Mouse (Mus musculus): ENCODE data around the gene Sufu. TPM values are rescaled to one million over a fixed set of nuclear protein-coding genes. Genes with fewer than 3 reads are reported as not detected.

The Sufu gene
- total RNA-seq, 2 experiments from 2014 or later: 30.5 to 34.6 TPM

GRCm38 (mm10) chr19:46425266-46425665, 28.6 kb downstream of the Sufu start:
- no peak for DNase-seq (ENCODE audit: low spot score in 2 of 2)

- no peak for DNase-seq (ENCODE audit: low spot score in 2 of 2)
Measured at GRCm38 (mm10) chr19:46426488-46426887, 29.8 kb downstream of the Sufu start.

- no peak for DNase-seq (ENCODE audit: low spot score in 2 of 2)
Measured at GRCm38 (mm10) chr19:46429250-46429649, 32.6 kb downstream of the Sufu start.

GRCm38 (mm10) chr19:46433712-46434111, 37.0 kb downstream of the Sufu start:
- no peak for DNase-seq (ENCODE audit: low spot score in 2 of 2)

- DNase-seq (ENCODE audit: low spot score in 2 of 2): no peak
Measured at GRCm38 (mm10) chr19:46434148-46434547, 37.5 kb downstream of the Sufu start.

- no peak for DNase-seq (ENCODE audit: low spot score in 2 of 2)
Measured at GRCm38 (mm10) chr19:46434591-46434990, 37.9 kb downstream of the Sufu start.

- DNase-seq (ENCODE audit: low spot score in 2 of 2): no peak
Measured at GRCm38 (mm10) chr19:46435492-46435891, 38.8 kb downstream of the Sufu start.

GRCm38 (mm10) chr19:46443509-46443908, 46.8 kb downstream of the Sufu start:
- DNase-seq (ENCODE audit: low spot score in 2 of 2): no peak

- DNase-seq (ENCODE audit: low spot score in 2 of 2): no peak
Measured at GRCm38 (mm10) chr19:46444209-46444608, 47.5 kb downstream of the Sufu start.

GRCm38 (mm10) chr19:46445641-46446040, 48.9 kb downstream of the Sufu start:
- no peak for DNase-seq (ENCODE audit: low spot score in 2 of 2)

GRCm38 (mm10) chr19:46446436-46447020, 49.8 kb downstream of the Sufu start:
- no peak for DNase-seq (ENCODE audit: low spot score in 2 of 2)

GRCm38 (mm10) chr19:46447110-46447509, 50.4 kb downstream of the Sufu start:
- DNase-seq (ENCODE audit: low spot score in 2 of 2): no peak

- DNase-seq (ENCODE audit: low spot score in 2 of 2): no peak
Measured at GRCm38 (mm10) chr19:46447911-46448310, 51.2 kb downstream of the Sufu start.

- no peak for DNase-seq (ENCODE audit: low spot score in 2 of 2)
Measured at GRCm38 (mm10) chr19:46449261-46450005, 52.7 kb downstream of the Sufu start.

GRCm38 (mm10) chr19:46452052-46452827, 55.5 kb downstream of the Sufu start:
- no peak for DNase-seq (ENCODE audit: low spot score in 2 of 2)

GRCm38 (mm10) chr19:46452916-46453315, 56.2 kb downstream of the Sufu start:
- no peak for DNase-seq (ENCODE audit: low spot score in 2 of 2)

GRCm38 (mm10) chr19:46454126-46454880, 57.6 kb downstream of the Sufu start:
- DNase-seq (ENCODE audit: low spot score in 2 of 2): no peak

GRCm38 (mm10) chr19:46455032-46455431, 58.3 kb downstream of the Sufu start:
- peak in 1 of 2 experiments; percentile 40 for DNase-seq (ENCODE audit: low spot score in 2 of 2)

- no peak for DNase-seq (ENCODE audit: low spot score in 2 of 2)
Measured at GRCm38 (mm10) chr19:46455556-46455955, 58.9 kb downstream of the Sufu start.

GRCm38 (mm10) chr19:46456018-46456735, 59.5 kb downstream of the Sufu start:
- no peak for DNase-seq (ENCODE audit: low spot score in 2 of 2)

GRCm38 (mm10) chr19:46457798-46458197, 61.1 kb downstream of the Sufu start:
- DNase-seq (ENCODE audit: low spot score in 2 of 2): no peak
